Mouse (Mus musculus): ENCODE results near the gene Snx25.

DNA sequence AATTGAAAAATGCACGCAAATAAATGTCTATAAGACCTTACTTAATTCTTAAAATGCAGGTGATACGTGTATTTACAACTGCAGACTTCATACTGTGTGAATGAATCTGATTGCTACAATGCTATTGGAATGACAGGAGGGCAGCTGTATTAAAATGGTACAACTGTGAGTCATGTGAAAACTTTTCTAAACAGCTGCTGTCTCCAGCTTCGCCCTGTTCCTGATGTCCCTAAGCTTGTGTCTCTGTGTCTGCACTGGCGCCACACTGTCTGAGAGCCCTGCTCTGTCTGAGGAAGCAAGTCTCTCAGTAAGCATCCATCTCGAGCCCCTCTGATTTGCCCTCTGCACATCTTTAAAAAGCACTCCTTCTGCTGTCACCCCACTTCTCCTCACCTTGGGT is 68.8 kb downstream of the Snx25 start:
- TF ChIP-seq TAL1 (IDR thresholded peaks at IDR 0.05; ENCODE audit: low read length) (no peak), GATA1 (IDR thresholded peaks at IDR 0.05; ENCODE audit: low read length) (no peak)
